Mouse (Mus musculus) liver, embryonic 16.5 days (tissue): ENCODE measurements at regions not wholly inside any gene's neighbourhood (a gene's known extent, or its start where the extent isn't known, plus 50 kb on each side); places are given as distances from the start of the nearest gene placed in this dataset.

ENCODE experiments used
- ATAC-seq: fragments of 200-750 bp; cut with Nextera tagmentation; 2 replicates; pipeline ENCODE4 v1.8.0; 2017; ENCODE audit warnings: low read depth, mild to moderate bottlenecking, moderate number of reproducible peaks, moderate library complexity
- H3K27ac ChIP-seq: fragments of 300-500 bp; sonication (generic); 2 replicates; pipeline ENCODE4 v1.5.1; 2014; ENCODE audit warnings: mild to moderate bottlenecking, low read length
- H3K27me3 ChIP-seq: fragments of 300-500 bp; sonication (generic); 2 replicates; pipeline ENCODE4 v1.6.1; 2014; ENCODE audit warnings: low read depth, low read length, mixed read lengths; ENCODE audit not compliant: control insufficient read depth, insufficient read depth
- H3K36me3 ChIP-seq: fragments of 300-500 bp; sonication (generic); 2 replicates; pipeline ENCODE4 v1.6.1; 2014; ENCODE audit warnings: mild to moderate bottlenecking; ENCODE audit not compliant: control insufficient read depth, insufficient read depth
- H3K4me1 ChIP-seq: fragments of 300-500 bp; sonication (generic); 2 replicates; pipeline ENCODE4 v1.6.1; 2014; ENCODE audit warnings: low read depth, low read length, mixed read lengths; ENCODE audit not compliant: control insufficient read depth
- H3K4me2 ChIP-seq: fragments of 300-500 bp; sonication (generic); 2 replicates; pipeline ENCODE4 v1.6.1; 2014; ENCODE audit warnings: low read depth, low read length, mixed read lengths
- H3K4me3 ChIP-seq: fragments of 300-500 bp; sonication (generic); 2 replicates; pipeline ENCODE4 v1.5.1; 2014; ENCODE audit warnings: low read depth, mild to moderate bottlenecking, low read length
- H3K9ac ChIP-seq: fragments of 300-500 bp; sonication (generic); 2 replicates; pipeline ENCODE4 v1.6.1; 2014; ENCODE audit warnings: low read depth, low read length
- H3K9me3 ChIP-seq: fragments of 300-500 bp; sonication (generic); replicated peaks from 2 replicates; pipeline ENCODE4 v1.6.1; 2016; ENCODE audit warnings: low read length; ENCODE audit not compliant: control insufficient read depth
- WGBS: fragments of 180-500 bp; shearing (Covaris S2); extraction: QIAGEN DNeasy Blood & Tissue Kit; methylation state at CpG from one replicate; pipeline ENCODE4 v1.1.7; 2014; ENCODE audit not compliant: insufficient replicate concordance; 5-methylcytosine and 5-hydroxymethylcytosine counted together

- no peak for ATAC-seq
Observed at GRCm38 (mm10) chr11:45191392-45192189, 574.5 kb downstream of the Ebf1 start.

GRCm38 (mm10) chr11:45193319-45193718, 576.2 kb downstream of the Ebf1 start:
- 76% methylated on average over 5 of the region's 5 CpGs for WGBS

More at GRCm38 (mm10) chr11:45191392-45192189, 574.5 kb downstream of the Ebf1 start:
- no peak overlapping the region for H3K27ac ChIP-seq
- H3K36me3 ChIP-seq = no peaks in the 10 kb centered on the region
- H3K4me1 ChIP-seq = no peaks in the 10 kb centered on the region
- H3K4me2 ChIP-seq = no peak overlapping the region
- no peaks in the 10 kb centered on the region for H3K27me3 ChIP-seq
- 39% methylated on average over 12 of the region's 12 CpGs for WGBS
- no peaks in the 10 kb centered on the region for H3K9me3 ChIP-seq
- no peak overlapping the region for H3K9ac ChIP-seq
- H3K4me3 ChIP-seq = no peak overlapping the region

GRCm38 (mm10) chr11:45199520-45199919, 582.4 kb downstream of the Ebf1 start:
- Histone ChIP-seq H3K4me2 (no peak overlapping the region), H3K27ac (no peak overlapping the region), H3K9ac (no peak overlapping the region), H3K4me3 (no peak overlapping the region), H3K36me3 (no peaks in the 10 kb centered on the region), H3K27me3 (no peaks in the 10 kb centered on the region), H3K4me1 (no peaks in the 10 kb centered on the region), H3K9me3 (no peaks in the 10 kb centered on the region)
- 59% methylated on average over 4 of the region's 4 CpGs for WGBS
- no peak for ATAC-seq

More at GRCm38 (mm10) chr11:45193319-45193718, 576.2 kb downstream of the Ebf1 start:
- H3K9me3 ChIP-seq = no peaks in the 10 kb centered on the region
- H3K4me2 ChIP-seq = no peak overlapping the region
- no peaks in the 10 kb centered on the region for H3K27me3 ChIP-seq
- no peak overlapping the region for H3K27ac ChIP-seq
- no peaks in the 10 kb centered on the region for H3K4me1 ChIP-seq
- no peak for ATAC-seq
- no peaks in the 10 kb centered on the region for H3K36me3 ChIP-seq
- H3K9ac ChIP-seq = no peak overlapping the region
- no peak overlapping the region for H3K4me3 ChIP-seq

- H3K4me2 ChIP-seq = no peak overlapping the region
- no peaks in the 10 kb centered on the region for H3K4me1 ChIP-seq
- H3K36me3 ChIP-seq = no peaks in the 10 kb centered on the region
- H3K27me3 ChIP-seq = no peaks in the 10 kb centered on the region
- 47% methylated on average over 9 of the region's 9 CpGs for WGBS
- ATAC-seq = peak; percentile 82
- H3K9me3 ChIP-seq = no peaks in the 10 kb centered on the region
- H3K27ac ChIP-seq = peak overlapping the region; percentile 72
- H3K4me3 ChIP-seq = no peak overlapping the region
- no peak overlapping the region for H3K9ac ChIP-seq
Observed at GRCm38 (mm10) chr11:45200714-45201405, 583.7 kb downstream of the Ebf1 start.

- Histone ChIP-seq H3K27me3 (no peaks in the 10 kb centered on the region), H3K36me3 (no peaks in the 10 kb centered on the region), H3K4me3 (no peak overlapping the region), H3K27ac (no peak overlapping the region), H3K9ac (no peak overlapping the region), H3K4me1 (no peaks in the 10 kb centered on the region), H3K9me3 (no peaks in the 10 kb centered on the region), H3K4me2 (no peak overlapping the region)
- 52% methylated on average over 5 of the region's 5 CpGs for WGBS
- ATAC-seq = no peak
Observed at GRCm38 (mm10) chr11:45203446-45203845, 586.3 kb downstream of the Ebf1 start.

- Histone ChIP-seq H3K4me1 (no peaks in the 10 kb centered on the region), H3K36me3 (no peaks in the 10 kb centered on the region), H3K4me2 (no peak overlapping the region), H3K9me3 (no peaks in the 10 kb centered on the region), H3K4me3 (no peak overlapping the region), H3K27ac (no peak overlapping the region), H3K9ac (no peak overlapping the region), H3K27me3 (no peaks in the 10 kb centered on the region)
- 59% methylated on average over 8 of the region's 8 CpGs for WGBS
- ATAC-seq = no peak
Observed at GRCm38 (mm10) chr11:45206611-45207525, 589.8 kb downstream of the Ebf1 start.

GRCm38 (mm10) chr11:45214096-45214495, 597.0 kb downstream of the Ebf1 start:
- Histone ChIP-seq H3K4me1 (no peaks in the 10 kb centered on the region), H3K9ac (no peak overlapping the region), H3K27me3 (no peaks in the 10 kb centered on the region), H3K9me3 (no peaks in the 10 kb centered on the region), H3K4me3 (no peak overlapping the region), H3K27ac (no peak overlapping the region), H3K4me2 (no peak overlapping the region), H3K36me3 (no peaks in the 10 kb centered on the region)
- no peak for ATAC-seq
- whole genome bisulfite sequencing = 33% methylated on average over 1 of the region's 1 CpGs

GRCm38 (mm10) chr11:45216942-45217474, 599.9 kb downstream of the Ebf1 start:
- H3K9ac ChIP-seq = no peak overlapping the region
- no peak overlapping the region for H3K4me2 ChIP-seq
- H3K27ac ChIP-seq = no peak overlapping the region
- no peaks in the 10 kb centered on the region for H3K36me3 ChIP-seq
- no peak overlapping the region for H3K4me3 ChIP-seq
- H3K4me1 ChIP-seq = no peaks in the 10 kb centered on the region
- H3K27me3 ChIP-seq = no peaks in the 10 kb centered on the region
- WGBS = 27% methylated on average over 3 of the region's 3 CpGs
- ATAC-seq = no peak
- no peaks in the 10 kb centered on the region for H3K9me3 ChIP-seq
